Mouse (Mus musculus) myocyte (in vitro differentiated cells): ENCODE measurements around the gene Acaa1a. TPM values are rescaled to one million over a fixed set of nuclear protein-coding genes. Genes with fewer than 3 reads are reported as not detected.
A peak's percentile ranks its signal among the peaks of the same experiment; 100 is the strongest.

ENCODE experiments used
- H3K27me3 ChIP-seq: one replicate; pipeline ENCODE4 v1.6.1; 2011; ENCODE audit not compliant: control insufficient read depth, insufficient read depth, insufficient read length
- H3K36me3 ChIP-seq: one replicate; pipeline ENCODE4 v1.6.1; 2011; ENCODE audit not compliant: control insufficient read depth, insufficient read depth
- H3K4me2 ChIP-seq: one replicate; pipeline ENCODE4 v1.6.1; 2011; ENCODE audit warnings: low read depth, control low read depth
- H3K4me3 ChIP-seq: one replicate; pipeline ENCODE4 v1.5.1; 2011; ENCODE audit warnings: mild to moderate bottlenecking, control low read depth, moderate library complexity
- H3K79me2 ChIP-seq: one replicate; pipeline ENCODE4 v1.6.1; 2011; ENCODE audit not compliant: control insufficient read depth, insufficient read depth
- H3ac ChIP-seq: one replicate; pipeline ENCODE4 v1.6.1; 2011; ENCODE audit not compliant: control insufficient read depth, insufficient read length
- CEBPB ChIP-seq: IDR thresholded peaks from 2 replicates; pipeline ENCODE4 v1.6.1; 2011; ENCODE audit warnings: mild to moderate bottlenecking, moderate library complexity; ENCODE audit not compliant: poor library complexity, insufficient read depth, severe bottlenecking
- E2F4 ChIP-seq: IDR thresholded peaks from one replicate; pipeline ENCODE4 v1.6.1; 2011; ENCODE audit warnings: mild to moderate bottlenecking, control low read depth, moderate library complexity; ENCODE audit not compliant: insufficient read depth
- MAX ChIP-seq: IDR thresholded peaks from one replicate; pipeline ENCODE4 v1.6.1; 2011; ENCODE audit warnings: low read depth, mild to moderate bottlenecking, control low read depth
- MYOD1 ChIP-seq, 3 experiments: IDR thresholded peaks; one replicate each; pipeline ENCODE4 v1.6.1; 2011; ENCODE audit warnings: control low read depth in 2 of 3, low read depth in 2 of 3, mild to moderate bottlenecking in 2 of 3, moderate library complexity in 1 of 3; ENCODE audit not compliant: insufficient read length in 2 of 3, control insufficient read depth in 1 of 3
- MYOG ChIP-seq, 3 experiments: IDR thresholded peaks; one replicate each; pipeline ENCODE4 v1.6.1; 2011; ENCODE audit warnings: control low read depth in 2 of 3, low read depth in 2 of 3, mild to moderate bottlenecking in 2 of 3; ENCODE audit not compliant: insufficient read length in 2 of 3, control insufficient read depth in 1 of 3, insufficient read depth in 1 of 3
- POLR2A ChIP-seq: IDR thresholded peaks from one replicate; pipeline ENCODE4 v1.6.1; 2011; ENCODE audit warnings: low read depth, mild to moderate bottlenecking, control low read depth, moderate library complexity; ENCODE audit not compliant: insufficient read length
- POLR2AphosphoS2 ChIP-seq: IDR thresholded peaks from one replicate; pipeline ENCODE4 v1.6.1; 2011; ENCODE audit warnings: low read depth, control low read depth; ENCODE audit not compliant: insufficient read length
- REST ChIP-seq: IDR thresholded peaks from one replicate; pipeline ENCODE4 v1.6.1; 2011; ENCODE audit warnings: mild to moderate bottlenecking, control low read depth, moderate library complexity; ENCODE audit not compliant: insufficient read depth, insufficient read length
- SRF ChIP-seq: IDR thresholded peaks from one replicate; pipeline ENCODE4 v1.6.1; 2011; ENCODE audit warnings: low read depth; ENCODE audit not compliant: control insufficient read depth, insufficient read length
- TCF12 ChIP-seq: IDR thresholded peaks from one replicate; pipeline ENCODE4 v1.6.1; 2011; ENCODE audit warnings: mild to moderate bottlenecking, control low read depth; ENCODE audit not compliant: poor library complexity, insufficient read depth, severe bottlenecking
- TCF3 ChIP-seq: IDR thresholded peaks from one replicate; pipeline ENCODE4 v1.6.1; 2011; ENCODE audit warnings: low read depth, control low read depth; ENCODE audit not compliant: insufficient read length
- USF1 ChIP-seq: IDR thresholded peaks from one replicate; pipeline ENCODE4 v1.6.1; 2011; ENCODE audit warnings: low read depth, mild to moderate bottlenecking, control low read depth, moderate library complexity
- polyA plus RNA-seq: library from polyadenylated mRNA; unstranded; fragments of >200 nt; fragmentation: generic; extraction: Trizol; gene quantifications from one replicate; pipeline ENCODE4 v1.2.1, GENCODE M21; 2012; ENCODE audit warnings: missing spikeins

Acaa1a gene
- polyA plus RNA-seq, 1 experiment, result 61.7 TPM

GRCm38 (mm10) chr9:119353926-119354325 lies 14.4 kb downstream of the Acaa1a start:
- Histone ChIP-seq H3K4me2 (no peak overlapping the region), H3K4me3 (no peak overlapping the region), H3K79me2 (no peaks in the 10 kb centered on the region), H3ac (no peak overlapping the region), H3K36me3 (no peaks in the 10 kb centered on the region), H3K27me3 (no peaks in the 10 kb centered on the region)
- TF ChIP-seq POLR2AphosphoS2 (no peak), POLR2A (no peak), REST (no peak), TCF3 (no peak), E2F4 (no peak), MAX (no peak), CEBPB (no peak), USF1 (no peak), MYOD1 (IDR thresholded peaks at IDR 0.05; ENCODE audit: control insufficient read depth in 1 of 3, insufficient read length in 2 of 3, low read depth in 2 of 3) (no peak)

- Histone ChIP-seq H3K79me2 (no peaks in the 10 kb centered on the region), H3K4me2 (no peak overlapping the region), H3ac (no peak overlapping the region), H3K36me3 (no peaks in the 10 kb centered on the region), H3K27me3 (no peaks in the 10 kb centered on the region), H3K4me3 (no peak overlapping the region)
- TF ChIP-seq POLR2A (no peak), REST (no peak), E2F4 (no peak), USF1 (no peak), MAX (no peak), TCF3 (no peak), TCF12 (no peak), MYOD1 (IDR thresholded peaks at IDR 0.05; ENCODE audit: control insufficient read depth in 1 of 3, insufficient read length in 2 of 3, low read depth in 2 of 3) (no peak), POLR2AphosphoS2 (no peak), CEBPB (no peak), MYOG (IDR thresholded peaks at IDR 0.05; ENCODE audit: control insufficient read depth in 1 of 3, insufficient read depth in 1 of 3, insufficient read length in 2 of 3, low read depth in 2 of 3) (no peak), SRF (no peak)
These were observed 16.5 kb downstream of the Acaa1a start for GRCm38 (mm10) chr9:119355943-119356342.

- Histone ChIP-seq H3K4me3 (peak within 1 kb of the TSS; percentile 9), H3K36me3 (no peaks in the 10 kb centered on the region), H3K79me2 (no peaks in the 10 kb centered on the region), H3K27me3 (no peaks in the 10 kb centered on the region), H3K4me2 (peak within 1 kb of the TSS; percentile 42), H3ac (peak within 1 kb of the TSS; percentile 48)
- TF ChIP-seq POLR2A, result peak; percentile 52
- TF ChIP-seq CEBPB, result no peak
These were observed 18.0 kb downstream of the Acaa1a start, which contains the start of gene Xylb for GRCm38 (mm10) chr9:119357331-119358057. Xylb (plus strand) TSS chr9:119357381.

GRCm38 (mm10) chr9:119358058-119358429 lies 18.6 kb downstream of the Acaa1a start:
- Histone ChIP-seq H3K4me3 (peak overlapping the region; percentile 9), H3K79me2 (no peaks in the 10 kb centered on the region), H3K4me2 (peak overlapping the region; percentile 42), H3K36me3 (no peaks in the 10 kb centered on the region), H3ac (peak overlapping the region; percentile 48), H3K27me3 (no peaks in the 10 kb centered on the region)
- no peak for TF ChIP-seq USF1
- no peak for TF ChIP-seq MYOG (IDR thresholded peaks at IDR 0.05; ENCODE audit: control insufficient read depth in 1 of 3, insufficient read depth in 1 of 3, insufficient read length in 2 of 3, low read depth in 2 of 3)
- no peak for TF ChIP-seq CEBPB
- no peak for TF ChIP-seq POLR2AphosphoS2
- no peak for TF ChIP-seq MAX

- no peak for TF ChIP-seq CEBPB
- no peak for TF ChIP-seq REST
- TF ChIP-seq MAX, result no peak
- no peak for TF ChIP-seq MYOD1 (IDR thresholded peaks at IDR 0.05; ENCODE audit: control insufficient read depth in 1 of 3, insufficient read length in 2 of 3, low read depth in 2 of 3)
- TF ChIP-seq POLR2AphosphoS2, result no peak
- no peak for TF ChIP-seq TCF12
- no peak for TF ChIP-seq E2F4
- no peak for TF ChIP-seq SRF
- TF ChIP-seq USF1, result no peak
- TF ChIP-seq MYOG (IDR thresholded peaks at IDR 0.05; ENCODE audit: control insufficient read depth in 1 of 3, insufficient read depth in 1 of 3, insufficient read length in 2 of 3, low read depth in 2 of 3), result no peak
- no peak for TF ChIP-seq POLR2A
- TF ChIP-seq TCF3, result no peak
- H3K4me2 ChIP-seq, result no peak overlapping the region
- H3K27me3 ChIP-seq, result no peaks in the 10 kb centered on the region
- no peaks in the 10 kb centered on the region for H3K36me3 ChIP-seq
- H3ac ChIP-seq, result no peak overlapping the region
- no peak overlapping the region for H3K4me3 ChIP-seq
- no peaks in the 10 kb centered on the region for H3K79me2 ChIP-seq
These were observed 21.9 kb downstream of the Acaa1a start for GRCm38 (mm10) chr9:119361416-119361815.
